Mouse (Mus musculus) ES-E14 (cell line): Measurements from ENCODE around the gene Sdad1.

Source experiments
- CHD2 ChIP-seq: IDR thresholded peaks from 2 replicates; pipeline ENCODE4 v1.6.1; 2014; ENCODE audit warnings: mild to moderate bottlenecking, low read depth, low read length, inconsistent platforms
- HCFC1 ChIP-seq: IDR thresholded peaks from 2 replicates; pipeline ENCODE4 v1.6.1; 2012; ENCODE audit warnings: low read length, inconsistent platforms, borderline replicate concordance; ENCODE audit not compliant: insufficient read depth
- ZC3H11A ChIP-seq: IDR thresholded peaks from 2 replicates; pipeline ENCODE4 v1.6.1; 2012; ENCODE audit warnings: low read depth, mild to moderate bottlenecking, inconsistent platforms, low read length, borderline replicate concordance
- ZNF384 ChIP-seq: IDR thresholded peaks from 2 replicates; pipeline ENCODE4 v1.6.1; 2012; ENCODE audit warnings: low read depth, low read length, inconsistent platforms

- TF ChIP-seq HCFC1 (no peak), CHD2 (no peak), ZC3H11A (no peak), ZNF384 (no peak)
These were observed 8.0 kb downstream of the Sdad1 start for GRCm38 (mm10) chr5:92302149-92302840.
